Mouse (Mus musculus): ENCODE measurements at regions not wholly inside any gene's neighbourhood (a gene's known extent, or its start where the extent isn't known, plus 50 kb on each side); places are given as distances from the start of the nearest gene placed in this dataset.

DNA sequence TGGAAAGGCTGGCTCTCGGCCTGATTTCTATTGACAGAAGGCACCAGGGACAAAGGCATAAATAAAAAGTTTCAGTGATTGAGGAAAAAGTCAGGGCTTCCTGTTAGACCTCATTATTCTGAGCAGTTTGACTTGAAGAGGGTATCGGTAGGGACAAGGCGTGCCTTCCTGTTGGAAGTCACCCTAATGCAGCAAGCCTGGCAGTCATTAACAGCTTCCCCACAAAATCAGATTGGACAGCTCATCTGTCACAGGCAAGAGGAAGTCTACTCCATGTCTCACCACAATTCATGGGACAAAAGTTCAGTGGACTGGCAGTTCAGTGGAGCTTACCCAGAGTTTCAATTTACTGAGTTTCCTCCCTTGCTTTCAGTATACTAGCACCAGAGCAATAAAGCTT, 715.5 kb downstream of the Fam181b start:
- in situ Hi-C loops (cut with MboI, MseI): no loop called here

DNA sequence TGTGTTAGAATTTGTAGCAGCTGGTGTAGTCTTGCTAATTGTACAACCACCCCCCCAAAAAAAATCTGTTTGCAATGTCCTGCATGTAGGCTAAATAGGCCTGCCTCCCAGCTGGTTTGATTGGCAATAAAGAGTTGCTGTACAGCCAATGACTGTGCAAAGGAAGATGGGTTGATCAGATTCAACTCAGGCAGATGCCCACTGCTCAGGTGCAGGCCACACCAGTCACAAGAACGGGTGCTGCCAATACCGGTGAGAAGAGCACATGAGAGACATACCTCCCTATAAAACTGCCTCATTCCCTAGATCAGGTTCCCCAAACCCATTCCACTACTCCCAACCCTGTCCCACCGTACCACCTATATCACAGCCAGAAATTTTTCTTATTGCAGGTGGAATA, 756.0 kb downstream of the Fam181b start:
- in situ Hi-C loops (cut with MboI, MseI): no loop called here

DNA sequence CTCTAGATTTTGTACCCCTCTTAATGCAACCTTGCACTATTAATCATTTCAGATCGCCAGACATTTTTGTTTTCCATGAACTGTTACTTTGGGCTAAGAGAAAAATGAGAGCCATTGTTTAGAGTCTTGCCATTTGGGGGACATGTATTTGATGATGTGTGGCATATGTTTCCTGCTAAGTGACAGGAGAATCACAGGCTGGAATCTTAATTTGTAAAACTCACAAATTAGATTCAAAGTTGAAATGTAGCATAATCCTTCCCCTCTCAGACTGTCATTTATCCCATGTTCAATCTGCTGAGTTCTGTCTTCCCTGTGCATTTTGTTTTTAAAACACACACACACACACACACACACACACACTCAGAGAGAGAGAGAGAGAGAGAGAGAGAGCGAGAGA, 756.5 kb downstream of the Fam181b start:
- in situ Hi-C loops (cut with MboI, MseI): no loop called here

DNA sequence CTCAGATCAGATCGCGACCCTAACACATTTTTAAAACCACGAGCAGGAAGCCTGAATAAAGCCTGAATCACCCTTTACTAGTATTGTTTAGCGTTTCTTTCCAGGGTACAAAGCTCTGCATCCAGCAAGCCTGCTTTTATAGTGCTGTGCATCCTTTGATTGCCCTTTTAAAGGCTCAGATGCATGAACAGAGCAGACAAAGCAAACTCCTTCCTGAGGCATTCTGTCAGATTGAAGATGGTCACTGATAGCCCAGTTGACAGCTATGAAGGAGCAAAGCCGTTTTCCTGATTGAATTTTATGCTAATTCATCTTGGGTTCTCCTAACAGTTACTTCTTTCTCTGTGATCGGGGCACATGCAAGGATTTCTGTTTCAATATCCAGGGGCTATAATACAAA, 775.4 kb downstream of the Fam181b start:
- in situ Hi-C loops (cut with MboI, MseI): loop anchor here (25.0 kb wide), 1 partner anchor 1318 kb away; no protein-coding TSS in a partner anchor

DNA sequence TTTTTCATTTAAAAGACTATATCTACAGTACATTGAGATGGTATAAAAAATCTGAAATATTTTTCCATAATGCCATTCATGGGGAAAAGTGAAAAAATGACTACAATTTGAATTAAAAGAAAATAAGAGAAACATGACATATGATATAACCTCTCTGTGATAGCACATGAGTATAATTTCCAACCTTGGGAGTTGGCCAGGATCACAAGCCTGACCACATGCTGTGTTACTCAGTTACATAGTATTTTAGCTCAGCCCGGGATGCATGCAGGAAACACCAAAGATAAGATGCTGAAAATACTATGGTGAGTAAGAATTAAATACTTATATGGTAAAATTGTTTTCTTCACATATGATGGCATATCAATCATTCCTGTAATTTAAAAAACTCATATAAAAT, 814.0 kb downstream of the Fam181b start:
- in situ Hi-C loops (cut with MboI, MseI): no loop called here

DNA sequence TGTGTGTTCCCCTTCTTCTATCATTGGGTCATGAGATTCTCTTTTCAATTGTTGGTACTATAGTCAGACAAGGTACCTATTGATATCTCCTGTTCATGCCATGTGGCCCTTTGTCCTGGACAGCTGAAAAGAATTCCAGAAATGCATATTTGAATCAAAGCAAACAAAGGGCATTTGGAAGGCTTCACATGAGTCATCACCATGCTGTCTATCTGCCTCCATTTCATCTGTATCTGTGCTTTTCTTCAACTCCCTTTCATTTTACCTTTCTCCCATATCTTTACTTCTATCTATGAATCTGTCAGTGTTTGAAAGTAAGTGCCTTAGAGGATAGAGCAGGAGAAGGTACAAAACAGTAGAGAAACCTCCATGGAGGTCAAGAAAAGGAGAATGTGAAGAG, 817.3 kb downstream of the Fam181b start:
- in situ Hi-C loops (cut with MboI, MseI): no loop called here

DNA sequence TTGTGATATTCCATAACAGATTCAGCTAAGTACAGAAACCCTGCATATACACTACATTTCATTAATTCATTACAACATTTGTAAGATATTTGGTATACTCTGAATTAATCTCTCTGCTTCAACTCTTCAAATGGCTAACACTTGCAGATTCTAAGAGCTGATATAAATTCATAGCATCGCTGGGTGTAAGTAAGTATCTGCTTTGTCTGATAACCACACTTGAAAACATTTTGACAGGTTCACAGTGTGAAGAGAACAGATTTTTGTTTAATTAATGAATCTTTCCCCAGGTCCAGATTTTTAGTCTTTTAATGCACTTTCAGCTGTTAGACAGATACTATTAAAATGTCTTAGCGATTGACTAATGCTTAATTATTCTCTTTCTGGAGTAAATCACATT, 823.1 kb downstream of the Fam181b start:
- in situ Hi-C loops (cut with MboI, MseI): no loop called here

DNA sequence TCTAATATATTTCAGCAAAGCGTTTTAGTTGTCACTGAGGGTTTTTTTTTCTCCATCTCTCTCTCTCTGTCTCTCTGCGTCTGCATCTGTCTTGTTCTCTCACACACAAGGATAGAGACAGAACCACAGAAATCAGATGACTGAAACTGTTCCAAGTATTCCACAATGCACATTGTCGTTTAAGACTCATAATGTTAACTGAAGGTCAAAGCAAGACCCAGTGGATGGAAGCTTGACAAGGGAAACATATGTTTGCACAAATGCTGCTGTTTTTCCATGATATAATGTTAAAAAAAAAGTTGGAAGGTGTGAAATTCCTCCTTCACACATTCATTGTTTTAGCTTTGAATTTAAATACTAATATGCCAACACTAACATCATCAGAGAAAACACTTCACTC, 857.3 kb downstream of the Fam181b start:
- in situ Hi-C loops (cut with MboI, MseI): no loop called here

DNA sequence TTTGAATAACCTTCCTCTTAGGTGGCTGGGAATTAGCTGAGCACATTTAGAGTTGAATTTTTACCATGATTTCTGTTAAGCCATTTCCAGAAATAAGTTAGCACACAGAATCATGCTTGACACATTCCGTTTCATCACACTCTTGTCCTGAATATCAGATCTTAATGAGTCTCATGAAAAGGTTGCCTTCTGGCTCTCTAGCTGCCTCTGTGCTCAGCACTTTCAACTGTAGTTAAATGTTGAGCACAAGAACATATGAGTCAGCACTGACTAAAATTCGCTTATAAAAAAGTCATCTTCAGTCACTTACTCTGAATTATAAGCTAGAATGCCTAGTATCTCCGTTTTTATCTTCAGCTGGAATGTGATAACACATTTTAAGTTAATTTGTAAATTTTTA, 902.4 kb downstream of the Fam181b start:
- in situ Hi-C loops (cut with MboI, MseI): no loop called here

DNA sequence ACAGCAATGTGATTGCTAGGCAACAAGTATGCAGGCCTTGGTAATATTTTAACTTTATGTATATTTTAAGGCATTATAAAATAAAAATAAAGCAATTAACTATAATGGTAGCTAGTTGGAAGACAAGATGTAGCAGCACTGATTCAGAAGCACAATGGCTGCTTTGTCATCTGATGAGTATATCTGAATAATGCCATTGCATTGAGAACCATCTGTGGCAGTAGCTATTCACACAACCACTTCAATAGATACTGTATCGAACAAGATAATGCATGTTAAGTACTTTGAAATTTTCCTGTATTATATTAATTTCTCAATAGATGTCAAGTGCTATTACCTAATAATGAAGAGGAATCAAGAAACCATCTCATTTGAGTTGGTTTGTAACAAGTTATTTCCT, 923.1 kb downstream of the Fam181b start:
- in situ Hi-C loops (cut with MboI, MseI): no loop called here

DNA sequence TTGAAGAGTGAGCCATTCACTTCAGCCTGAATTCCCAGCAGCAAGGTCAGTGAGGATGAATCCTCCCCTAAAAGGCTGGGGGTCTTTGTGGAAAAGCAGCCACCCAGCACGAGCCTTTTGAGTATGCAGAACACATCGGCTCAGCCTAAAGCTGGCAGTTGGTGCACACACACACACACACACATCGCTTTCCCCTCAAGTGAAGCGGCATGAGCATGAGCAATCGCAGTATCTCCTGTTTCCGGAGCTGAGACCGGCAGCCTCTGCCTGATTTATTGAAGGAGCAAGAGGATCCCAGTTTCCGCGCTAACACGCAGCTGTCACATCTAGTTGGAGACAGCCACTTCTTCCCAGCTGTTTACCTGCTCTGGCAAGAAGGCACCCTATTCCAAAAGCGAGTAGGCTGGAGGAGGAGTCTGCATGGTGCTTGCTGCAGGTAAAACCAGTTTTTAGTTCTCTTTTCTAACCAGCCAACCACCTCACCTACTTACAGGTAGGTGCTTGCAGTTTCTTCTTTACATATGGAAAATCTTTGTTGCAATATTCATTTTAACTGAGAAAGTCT, 962.9 kb downstream of the Fam181b start:
- in situ Hi-C loops (cut with MboI, MseI): no loop called here

DNA sequence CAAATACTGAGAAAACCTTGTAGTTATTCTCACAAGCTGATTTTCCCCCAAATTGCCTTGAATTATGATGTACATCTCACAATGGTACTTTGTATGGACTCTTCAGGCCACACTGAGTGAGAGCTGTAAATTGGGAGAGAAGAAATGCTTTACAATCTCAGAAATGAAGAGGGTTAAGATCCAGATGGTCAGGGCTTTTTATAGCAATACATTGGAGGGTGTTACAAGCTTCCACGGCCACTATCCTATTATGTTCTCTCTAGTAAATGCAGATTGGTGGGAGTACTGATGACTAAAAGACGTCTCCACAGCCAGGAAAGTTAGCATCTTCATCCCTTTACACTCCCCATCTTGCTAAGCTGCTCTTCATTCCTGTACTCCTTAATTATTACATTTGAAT, 965.8 kb downstream of the Fam181b start:
- in situ Hi-C loops (cut with MboI, MseI): no loop called here

DNA sequence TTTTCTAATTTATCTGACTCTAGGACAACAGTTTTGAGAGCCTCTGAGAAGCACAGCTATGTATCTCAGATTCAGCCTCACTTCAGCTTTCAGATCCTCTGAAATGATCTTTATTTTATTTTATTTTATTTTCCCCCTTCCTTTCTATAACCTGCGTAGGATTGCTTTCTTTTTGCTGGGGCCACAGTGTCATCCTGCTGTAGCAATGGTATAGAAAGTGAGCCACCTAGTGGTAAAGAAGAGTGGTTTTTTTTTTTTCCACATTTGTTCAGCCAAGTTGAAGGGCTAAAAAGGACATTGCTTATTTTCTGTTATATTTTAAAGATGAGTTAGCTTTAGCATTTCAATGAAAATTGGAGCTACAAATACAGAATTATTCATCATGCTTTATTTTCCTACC, 966.4 kb downstream of the Fam181b start:
- in situ Hi-C loops (cut with MboI, MseI): no loop called here

DNA sequence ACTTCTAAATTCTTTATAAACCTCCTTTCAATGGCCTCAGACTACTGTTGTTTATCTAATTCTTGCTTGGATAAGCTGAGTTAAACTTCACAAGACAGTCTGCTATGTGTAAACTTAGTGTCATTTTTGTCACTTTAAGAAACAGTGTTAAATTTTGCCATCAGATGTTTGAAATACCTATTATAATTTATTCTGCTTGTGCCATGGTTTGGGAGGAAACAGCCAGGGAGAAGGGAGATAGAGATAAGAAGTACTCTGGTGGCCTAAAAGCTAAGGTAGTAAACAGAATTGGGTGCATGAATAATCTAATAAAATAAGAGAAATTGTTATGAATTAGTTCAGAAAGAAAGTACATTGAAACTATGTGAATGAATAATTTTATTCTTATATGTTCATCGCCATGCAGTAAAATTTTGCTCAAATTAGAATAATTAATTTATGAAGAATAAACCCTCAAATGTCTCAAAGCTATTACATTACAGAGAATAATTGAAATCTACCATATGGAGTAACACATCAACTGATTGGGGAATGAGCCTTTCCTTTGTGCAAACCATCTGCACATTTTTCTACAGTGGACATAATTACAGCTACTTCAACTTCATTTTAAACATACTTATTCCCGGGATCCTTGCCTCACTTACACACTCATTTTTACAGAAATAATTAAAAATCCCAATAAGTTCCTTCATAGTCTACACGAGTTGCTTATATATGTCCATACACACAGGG, 982.3 kb downstream of the Fam181b start:
- in situ Hi-C loops (cut with MboI, MseI): no loop called here
